Mouse (Mus musculus): ENCODE measurements around the gene Spire2. TPM values are rescaled to one million over a fixed set of nuclear protein-coding genes. Genes with fewer than 3 reads are reported as not detected.

Gene Spire2
- polyA plus RNA-seq, 1 experiment from 2014 or later = 5.1 TPM

- no peaks in the 10 kb centered on the region for H3K36me3 ChIP-seq
- H3K9ac ChIP-seq = no peak overlapping the region
- H3K4me3 ChIP-seq = no peak overlapping the region
- 0 out of 2 replicates have a peak overlapping the region, but pooled peaks have one; percentile 23 for H3K27ac ChIP-seq
- H3K4me1 ChIP-seq = peaks cover 18% of the 10 kb centered on the region
- 5% methylated on average over 1 of the region's 1 CpGs for WGBS
- no peaks in the 10 kb centered on the region for H3K9me3 ChIP-seq
- 0 out of 2 replicates have a peak overlapping the region, but pooled peaks have one; percentile 91 for H3K4me2 ChIP-seq (replicated peaks)
- peaks cover 19% of the 10 kb centered on the region for H3K27me3 ChIP-seq
- no peak for ATAC-seq (ENCODE audit: insufficient number of reproducible peaks, insufficient read depth, low FRiP score, low TSS enrichment)
These were observed 2.0 kb downstream of the Spire2 start for GRCm38 (mm10) chr8:123334467-123334866.

- no peaks in the 10 kb centered on the region for H3K9me3 ChIP-seq
- H3K4me2 ChIP-seq (replicated peaks) = no peak overlapping the region
- no peak for ATAC-seq (ENCODE audit: insufficient number of reproducible peaks, insufficient read depth, low FRiP score, low TSS enrichment)
- H3K4me1 ChIP-seq = peaks cover 12% of the 10 kb centered on the region
- no peak overlapping the region for H3K4me3 ChIP-seq
- H3K27me3 ChIP-seq = peaks cover 19% of the 10 kb centered on the region
- no peak overlapping the region for H3K9ac ChIP-seq
- H3K27ac ChIP-seq = no peak overlapping the region
- no peaks in the 10 kb centered on the region for H3K36me3 ChIP-seq
- 84% methylated on average over 3 of the region's 3 CpGs for WGBS
These were observed 5.0 kb downstream of the Spire2 start for GRCm38 (mm10) chr8:123337475-123337874.

GRCm38 (mm10) chr8:123340071-123340470 is 7.6 kb downstream of the Spire2 start:
- Histone ChIP-seq H3K4me1 (peaks cover 8% of the 10 kb centered on the region), H3K9me3 (no peaks in the 10 kb centered on the region), H3K4me2 (replicated peaks) (no peak overlapping the region), H3K4me3 (no peak overlapping the region), H3K9ac (no peak overlapping the region), H3K36me3 (no peaks in the 10 kb centered on the region), H3K27me3 (no peaks in the 10 kb centered on the region), H3K27ac (no peak overlapping the region)
- no peak for ATAC-seq (ENCODE audit: insufficient number of reproducible peaks, insufficient read depth, low FRiP score, low TSS enrichment)
- WGBS = 93% methylated on average over 4 of the region's 4 CpGs

GRCm38 (mm10) chr8:123341040-123342015 is 8.8 kb downstream of the Spire2 start:
- ATAC-seq (ENCODE audit: insufficient number of reproducible peaks, insufficient read depth, low FRiP score, low TSS enrichment) = 0 out of 2 replicates have a peak, but pooled peaks have one; percentile 10
- no peaks in the 10 kb centered on the region for H3K9me3 ChIP-seq
- 84% methylated on average over 27 of the region's 27 CpGs for WGBS

GRCm38 (mm10) chr8:123342253-123342652 is 9.7 kb downstream of the Spire2 start:
- no peaks in the 10 kb centered on the region for H3K27me3 ChIP-seq
- H3K9ac ChIP-seq = no peak overlapping the region
- H3K4me2 ChIP-seq (replicated peaks) = no peak overlapping the region
- H3K36me3 ChIP-seq = no peaks in the 10 kb centered on the region
- no peaks in the 10 kb centered on the region for H3K9me3 ChIP-seq
- no peak for ATAC-seq (ENCODE audit: insufficient number of reproducible peaks, insufficient read depth, low FRiP score, low TSS enrichment)
- H3K4me3 ChIP-seq = no peak overlapping the region
- WGBS = 82% methylated on average over 8 of the region's 8 CpGs
- no peak overlapping the region for H3K27ac ChIP-seq
- H3K4me1 ChIP-seq = peaks cover 8% of the 10 kb centered on the region

More at GRCm38 (mm10) chr8:123341040-123342015, 8.8 kb downstream of the Spire2 start:
- H3K36me3 ChIP-seq = no peaks in the 10 kb centered on the region
- H3K4me3 ChIP-seq = no peak overlapping the region
- no peaks in the 10 kb centered on the region for H3K27me3 ChIP-seq
- no peak overlapping the region for H3K9ac ChIP-seq
- peaks cover 8% of the 10 kb centered on the region for H3K4me1 ChIP-seq
- no peak overlapping the region for H3K27ac ChIP-seq
- H3K4me2 ChIP-seq (replicated peaks) = no peak overlapping the region

GRCm38 (mm10) chr8:123342911-123343310 is 10.4 kb downstream of the Spire2 start:
- ATAC-seq (ENCODE audit: insufficient number of reproducible peaks, insufficient read depth, low FRiP score, low TSS enrichment) = no peak
- Histone ChIP-seq H3K4me3 (no peak overlapping the region), H3K4me2 (replicated peaks) (no peak overlapping the region), H3K4me1 (peaks cover 12% of the 10 kb centered on the region), H3K9ac (no peak overlapping the region), H3K36me3 (no peaks in the 10 kb centered on the region), H3K9me3 (no peaks in the 10 kb centered on the region), H3K27ac (no peak overlapping the region), H3K27me3 (no peaks in the 10 kb centered on the region)
- WGBS = 73% methylated on average over 7 of the region's 7 CpGs

- H3K27ac ChIP-seq = no peak overlapping the region
- no peak overlapping the region for H3K4me2 ChIP-seq (replicated peaks)
- no peak overlapping the region for H3K4me3 ChIP-seq
- ATAC-seq (ENCODE audit: insufficient number of reproducible peaks, insufficient read depth, low FRiP score, low TSS enrichment) = no peak
- no peak overlapping the region for H3K9ac ChIP-seq
- WGBS = 74% methylated on average over 12 of the region's 12 CpGs
- peaks cover 17% of the 10 kb centered on the region for H3K4me1 ChIP-seq
- H3K27me3 ChIP-seq = no peaks in the 10 kb centered on the region
- H3K36me3 ChIP-seq = no peaks in the 10 kb centered on the region
- H3K9me3 ChIP-seq = no peaks in the 10 kb centered on the region
These were observed 10.9 kb downstream of the Spire2 start for GRCm38 (mm10) chr8:123343422-123343821.

- no peaks in the 10 kb centered on the region for H3K27me3 ChIP-seq
- no peak overlapping the region for H3K9ac ChIP-seq
- no peak overlapping the region for H3K27ac ChIP-seq
- no peak overlapping the region for H3K4me3 ChIP-seq
- no peaks in the 10 kb centered on the region for H3K36me3 ChIP-seq
- H3K9me3 ChIP-seq = no peaks in the 10 kb centered on the region
- no peak overlapping the region for H3K4me2 ChIP-seq (replicated peaks)
- no peak for ATAC-seq (ENCODE audit: insufficient number of reproducible peaks, insufficient read depth, low FRiP score, low TSS enrichment)
- H3K4me1 ChIP-seq = peaks cover 24% of the 10 kb centered on the region
- WGBS = 82% methylated on average over 8 of the region's 8 CpGs
These were observed 12.6 kb downstream of the Spire2 start for GRCm38 (mm10) chr8:123345135-123345534.

- Histone ChIP-seq H3K27me3 (no peaks in the 10 kb centered on the region), H3K27ac (no peak overlapping the region), H3K9me3 (no peaks in the 10 kb centered on the region), H3K9ac (no peak overlapping the region), H3K4me1 (peaks cover 24% of the 10 kb centered on the region), H3K4me2 (replicated peaks) (no peak overlapping the region), H3K4me3 (no peak overlapping the region), H3K36me3 (no peaks in the 10 kb centered on the region)
- ATAC-seq (ENCODE audit: insufficient number of reproducible peaks, insufficient read depth, low FRiP score, low TSS enrichment) = no peak
- WGBS = 90% methylated on average over 6 of the region's 6 CpGs
These were observed 13.3 kb downstream of the Spire2 start for GRCm38 (mm10) chr8:123345856-123346255.

DNA sequence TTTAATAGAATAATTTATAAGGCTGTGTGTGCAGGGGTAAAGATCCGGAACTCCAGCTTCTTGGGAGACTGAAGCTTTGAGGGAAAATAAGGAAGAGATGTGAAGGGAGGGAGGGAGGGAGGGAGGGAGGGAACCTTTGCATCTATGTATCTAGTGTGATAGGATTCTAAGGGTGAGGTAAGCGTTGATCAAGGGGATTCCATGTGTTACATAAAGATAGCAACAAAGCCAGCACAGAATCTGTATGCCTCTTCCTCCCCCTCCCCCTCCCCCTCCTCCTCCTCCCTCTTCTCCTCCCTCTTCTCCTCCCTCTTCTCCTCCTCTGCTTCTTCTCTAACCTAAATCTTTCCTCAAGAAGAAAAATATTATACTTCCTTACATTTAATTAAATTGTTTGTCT is 14.8 kb downstream of the Spire2 start:
- Histone ChIP-seq H3K4me2 (replicated peaks) (no peak overlapping the region), H3K27ac (no peak overlapping the region), H3K4me1 (peaks cover 24% of the 10 kb centered on the region), H3K9ac (no peak overlapping the region), H3K27me3 (no peaks in the 10 kb centered on the region), H3K36me3 (no peaks in the 10 kb centered on the region), H3K4me3 (no peak overlapping the region), H3K9me3 (no peaks in the 10 kb centered on the region)
- WGBS = 82% methylated on average over 2 of the region's 2 CpGs
- ATAC-seq (ENCODE audit: insufficient number of reproducible peaks, insufficient read depth, low FRiP score, low TSS enrichment) = no peak

DNA sequence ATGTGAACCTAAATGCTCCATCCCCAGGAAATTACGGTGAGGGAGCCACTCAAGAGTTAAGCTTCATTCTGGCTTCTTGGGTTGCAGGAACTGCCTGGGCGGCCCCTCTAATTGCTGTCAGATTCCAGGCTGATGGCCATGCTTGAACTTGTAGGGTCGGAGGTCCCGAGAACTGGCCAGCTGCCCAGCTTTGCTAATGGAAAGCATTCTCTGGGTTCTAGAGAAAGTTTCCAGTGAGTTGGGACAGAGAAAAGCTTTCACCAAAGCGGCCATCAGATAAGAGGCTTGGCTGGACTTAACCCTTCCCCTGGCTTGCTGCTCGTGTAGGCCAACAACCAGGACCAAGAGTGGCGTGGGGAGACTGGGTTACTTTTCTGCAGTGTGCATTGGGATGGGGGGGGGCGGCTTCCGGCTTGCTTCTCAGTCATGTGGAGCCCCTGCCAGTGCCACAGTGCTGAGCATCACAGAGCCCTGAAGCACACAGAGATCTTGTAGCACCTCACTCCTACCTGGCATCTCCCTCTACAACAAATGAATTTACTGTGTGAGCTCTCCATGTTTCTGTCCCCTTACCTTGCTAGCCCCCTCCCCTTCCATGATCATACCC is 15.8 kb downstream of the Spire2 start:
- Histone ChIP-seq H3K4me1 (peaks cover 23% of the 10 kb centered on the region), H3K9ac (no peak overlapping the region), H3K36me3 (no peaks in the 10 kb centered on the region), H3K27ac (peak overlapping the region; percentile 78), H3K9me3 (no peaks in the 10 kb centered on the region), H3K4me2 (replicated peaks) (no peak overlapping the region), H3K27me3 (no peaks in the 10 kb centered on the region), H3K4me3 (no peak overlapping the region)
- 18% methylated on average over 9 of the region's 9 CpGs for WGBS
- ATAC-seq (ENCODE audit: insufficient number of reproducible peaks, insufficient read depth, low FRiP score, low TSS enrichment) = 0 out of 2 replicates have a peak, but pooled peaks have one; percentile 38

- Histone ChIP-seq H3K9ac (no peak overlapping the region), H3K27me3 (peaks cover 4% of the 10 kb centered on the region; the same call in 1 of the 2 replicates), H3K4me3 (no peak overlapping the region), H3K27ac (peak overlapping the region; percentile 78; the same call in 1 of the 2 replicates), H3K4me2 (replicated peaks) (no peak overlapping the region), H3K9me3 (no peaks in the 10 kb centered on the region), H3K4me1 (peaks cover 17% of the 10 kb centered on the region), H3K36me3 (no peaks in the 10 kb centered on the region)
- WGBS = 83% methylated on average over 4 of the region's 4 CpGs
- ATAC-seq (ENCODE audit: insufficient number of reproducible peaks, insufficient read depth, low FRiP score, low TSS enrichment) = no peak
These were observed 16.6 kb downstream of the Spire2 start for GRCm38 (mm10) chr8:123349073-123349472.
